Mouse (Mus musculus) forebrain, embryonic 11.5 days (tissue): Measurements from ENCODE around the gene Card19. TPM values are rescaled to one million over a fixed set of nuclear protein-coding genes. Genes with fewer than 3 reads are reported as not detected.

Source experiments
- ATAC-seq: fragments of 200-750 bp; cut with Nextera tagmentation; replicated peaks from 2 replicates; pipeline ENCODE4 v1.8.0; 2017; ENCODE audit warnings: moderate TSS enrichment; ENCODE audit not compliant: low FRiP score
- DNase-seq: peaks from one replicate; pipeline ENCODE4 v3.0.0-alpha.2; 2017; ENCODE audit warnings: low spot score
- H3K27ac ChIP-seq: fragments of 300-500 bp; sonication (generic); 2 replicates; pipeline ENCODE4 v1.5.1; 2014; ENCODE audit warnings: low read depth, low read length
- H3K27me3 ChIP-seq: fragments of 300-500 bp; sonication (generic); 2 replicates; pipeline ENCODE4 v1.6.1; 2014; ENCODE audit warnings: mild to moderate bottlenecking, low read length, mixed read lengths; ENCODE audit not compliant: control insufficient read depth, insufficient read depth
- H3K36me3 ChIP-seq: fragments of 300-500 bp; sonication (generic); 2 replicates; pipeline ENCODE4 v1.6.1; 2014; ENCODE audit warnings: mild to moderate bottlenecking, low read length, moderate library complexity, mixed read lengths; ENCODE audit not compliant: control insufficient read depth, insufficient read depth
- H3K4me1 ChIP-seq: fragments of 300-500 bp; sonication (generic); replicated peaks from 2 replicates; pipeline ENCODE4 v1.6.1; 2014; ENCODE audit warnings: low read length, mixed read lengths; ENCODE audit not compliant: control insufficient read depth, insufficient read depth
- H3K4me2 ChIP-seq: fragments of 300-500 bp; sonication (generic); 2 replicates; pipeline ENCODE4 v1.6.1; 2014; ENCODE audit warnings: low read depth, mild to moderate bottlenecking, low read length, moderate library complexity, mixed read lengths; ENCODE audit not compliant: severe bottlenecking
- H3K4me3 ChIP-seq: fragments of 300-500 bp; sonication (generic); 2 replicates; pipeline ENCODE4 v1.5.1; 2014; ENCODE audit warnings: low read depth, low read length
- H3K9ac ChIP-seq: fragments of 300-500 bp; sonication (generic); 2 replicates; pipeline ENCODE4 v1.6.1; 2014; ENCODE audit warnings: low read length
- H3K9me3 ChIP-seq: fragments of 300-500 bp; sonication (generic); 2 replicates; pipeline ENCODE4 v1.6.1; 2016; ENCODE audit warnings: low read length, mixed read lengths; ENCODE audit not compliant: control insufficient read depth
- WGBS: fragments of 180-500 bp; shearing (Covaris S2); extraction: QIAGEN DNeasy Blood & Tissue Kit; methylation state at CpG from one replicate; pipeline ENCODE4 v1.1.7; 2014; 5-methylcytosine and 5-hydroxymethylcytosine counted together
- polyA plus RNA-seq: library from polyadenylated mRNA; unstranded; fragments of >200 nt; fragmentation: Nextera tagmentation; extraction: Ambion mirVana; gene quantifications from 2 replicates; pipeline ENCODE4 v1.2.1, GENCODE M21; 2014

Gene Card19
- polyA plus RNA-seq, 1 experiment from 2014 or later, result 18.9 TPM

- no peak overlapping the region for H3K27ac ChIP-seq
- DNase-seq (no peak), ATAC-seq (no peak)
- peaks cover 2% of the 10 kb centered on the region; the same call in 1 of the 2 replicates for H3K9me3 ChIP-seq
- no peaks in the 10 kb centered on the region for H3K36me3 ChIP-seq
- peaks cover 5% of the 10 kb centered on the region; the same call in 1 of the 2 replicates for H3K4me1 ChIP-seq
- no peak overlapping the region for H3K4me2 ChIP-seq
- H3K9ac ChIP-seq, result no peak overlapping the region
- H3K4me3 ChIP-seq, result no peak overlapping the region
- WGBS, result 79% methylated on average over 4 of the region's 4 CpGs
- H3K27me3 ChIP-seq, result peaks cover 2% of the 10 kb centered on the region; the same call in 1 of the 2 replicates
Measured at GRCm38 (mm10) chr13:49219367-49219766, 3.5 kb upstream of the Card19 start.

- Histone ChIP-seq H3K4me1 (peaks cover 5% of the 10 kb centered on the region; the same call in 1 of the 2 replicates), H3K4me2 (no peak overlapping the region), H3K27me3 (peaks cover 2% of the 10 kb centered on the region; the same call in 1 of the 2 replicates), H3K36me3 (no peaks in the 10 kb centered on the region), H3K9me3 (peaks cover 2% of the 10 kb centered on the region; the same call in 1 of the 2 replicates), H3K4me3 (no peak overlapping the region), H3K27ac (no peak overlapping the region), H3K9ac (no peak overlapping the region)
- DNase-seq, result no peak
- WGBS, result 20% methylated on average over 3 of the region's 3 CpGs
- ATAC-seq, result no peak
Measured at GRCm38 (mm10) chr13:49218651-49219050, 2.8 kb upstream of the Card19 start.

GRCm38 (mm10) chr13:49216808-49217561, 1.1 kb upstream of the Card19 start:
- WGBS, result 49% methylated on average over 9 of the region's 9 CpGs
- ATAC-seq, result no peak
- Histone ChIP-seq H3K9ac (no peak overlapping the region), H3K27ac (no peak overlapping the region), H3K9me3 (peaks cover 2% of the 10 kb centered on the region; the same call in 1 of the 2 replicates), H3K4me1 (peaks cover 5% of the 10 kb centered on the region; the same call in 1 of the 2 replicates), H3K4me2 (no peak overlapping the region), H3K27me3 (peaks cover 2% of the 10 kb centered on the region; the same call in 1 of the 2 replicates), H3K36me3 (no peaks in the 10 kb centered on the region), H3K4me3 (no peak overlapping the region)
- DNase-seq, result no peak

- 2% methylated on average over 17 of the region's 17 CpGs for WGBS
- Histone ChIP-seq H3K9me3 (peaks cover 2% of the 10 kb centered on the region; the same call in 1 of the 2 replicates), H3K4me1 (peaks cover 10% of the 10 kb centered on the region), H3K9ac (peak overlapping the region; percentile 14; the same call in 1 of the 2 replicates), H3K27me3 (peaks cover 2% of the 10 kb centered on the region; the same call in 1 of the 2 replicates), H3K4me3 (peak overlapping the region; percentile 59), H3K4me2 (peak overlapping the region; percentile 87), H3K27ac (no peak overlapping the region), H3K36me3 (no peaks in the 10 kb centered on the region)
- ATAC-seq (peak; percentile 68; the same call in 1 of the 2 replicates), DNase-seq (no peak)
Measured at GRCm38 (mm10) chr13:49216220-49216552, 349 bp upstream of the Card19 start.

GRCm38 (mm10) chr13:49215128-49215503, 721 bp downstream of the Card19 start:
- Histone ChIP-seq H3K36me3 (no peaks in the 10 kb centered on the region), H3K4me1 (peaks cover 10% of the 10 kb centered on the region), H3K4me3 (peak overlapping the region; percentile 59), H3K4me2 (peak overlapping the region; percentile 87), H3K27ac (no peak overlapping the region), H3K9me3 (no peaks in the 10 kb centered on the region), H3K27me3 (peaks cover 2% of the 10 kb centered on the region; the same call in 1 of the 2 replicates), H3K9ac (peak overlapping the region; percentile 69)
- no peak for DNase-seq
- WGBS, result 12% methylated on average over 5 of the region's 5 CpGs
- ATAC-seq, result no peak

- H3K4me2 ChIP-seq, result no peak overlapping the region
- no peak overlapping the region for H3K9ac ChIP-seq
- no peaks in the 10 kb centered on the region for H3K9me3 ChIP-seq
- H3K4me3 ChIP-seq, result no peak overlapping the region
- H3K27ac ChIP-seq, result no peak overlapping the region
- no peaks in the 10 kb centered on the region for H3K36me3 ChIP-seq
- WGBS, result 78% methylated on average over 3 of the region's 3 CpGs
- no peak for ATAC-seq
- DNase-seq, result no peak
- peaks cover 2% of the 10 kb centered on the region; the same call in 1 of the 2 replicates for H3K27me3 ChIP-seq
- peaks cover 10% of the 10 kb centered on the region for H3K4me1 ChIP-seq
Measured at GRCm38 (mm10) chr13:49214454-49214853, 1.4 kb downstream of the Card19 start.

GRCm38 (mm10) chr13:49213531-49213932, 2.3 kb downstream of the Card19 start:
- Histone ChIP-seq H3K4me2 (no peak overlapping the region), H3K27ac (no peak overlapping the region), H3K36me3 (no peaks in the 10 kb centered on the region), H3K4me3 (no peak overlapping the region), H3K27me3 (peaks cover 2% of the 10 kb centered on the region; the same call in 1 of the 2 replicates), H3K4me1 (peaks cover 5% of the 10 kb centered on the region), H3K9me3 (no peaks in the 10 kb centered on the region), H3K9ac (no peak overlapping the region)
- ATAC-seq (no peak), DNase-seq (no peak)
- 62% methylated on average over 4 of the region's 4 CpGs for WGBS

- Histone ChIP-seq H3K36me3 (no peaks in the 10 kb centered on the region), H3K4me3 (no peak overlapping the region), H3K9ac (no peak overlapping the region), H3K27ac (no peak overlapping the region), H3K9me3 (no peaks in the 10 kb centered on the region), H3K27me3 (peaks cover 2% of the 10 kb centered on the region; the same call in 1 of the 2 replicates), H3K4me1 (peaks cover 5% of the 10 kb centered on the region), H3K4me2 (no peak overlapping the region)
- no peak for DNase-seq
- ATAC-seq, result no peak
- 80% methylated on average over 4 of the region's 4 CpGs for WGBS
Measured at GRCm38 (mm10) chr13:49212711-49213500, 2.9 kb downstream of the Card19 start.
